14 mouse cellular contexts compared by ENCODE assay signal in the genomic region with DNA sequence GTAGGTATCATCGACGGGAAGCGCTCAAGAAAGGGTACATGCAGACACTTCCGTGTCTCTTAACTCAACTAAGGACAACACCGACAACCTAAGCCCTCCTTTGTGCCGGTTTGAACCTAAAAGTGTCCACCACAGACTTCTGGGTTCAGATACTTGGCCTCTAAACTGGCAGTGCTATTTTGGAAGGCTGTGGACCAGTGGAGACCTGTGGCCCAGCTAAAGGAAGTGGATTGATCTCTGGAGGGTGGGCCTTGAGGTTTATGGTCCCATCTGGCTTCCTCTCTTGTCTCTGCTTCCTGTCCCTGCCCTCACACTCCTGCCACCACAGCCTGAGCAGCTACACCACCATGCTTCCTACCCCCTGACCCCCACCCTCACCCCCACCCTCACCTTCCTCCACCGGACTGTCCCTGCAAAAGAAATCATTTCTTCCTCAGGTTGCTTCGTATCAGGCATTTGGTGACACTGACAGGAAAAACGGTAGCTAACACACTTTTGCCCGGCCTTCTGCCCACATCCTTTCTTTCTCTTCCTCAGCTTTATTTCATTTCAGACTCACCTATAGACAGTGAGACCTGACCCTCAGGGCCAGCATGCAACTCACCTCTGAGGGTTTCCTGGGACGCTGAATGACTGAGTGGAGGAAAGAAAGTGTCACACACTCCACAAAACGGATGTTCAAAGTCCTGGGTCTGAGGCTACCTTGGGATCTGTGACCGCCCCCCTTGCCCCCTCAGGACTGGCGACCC. TPM values are rescaled to one million over a fixed set of nuclear protein-coding genes. Genes with fewer than 3 reads are reported as not detected.
DNase-seq lines count a peak whose midpoint lies in the region; ATAC-seq lines count a peak whose summit lies in the region.
"Had no signal": no experiment of that assay in that cellular context is flagged by ENCODE, and none has a peak within 500 bp of the region (broad histone marks: within the 10 kb centered on the region; RNA-seq: fewer than 3 reads in every experiment).

No protein-coding gene starts in this region.

- H3K4me1 ChIP-seq in liver, embryonic 15.5 days (replicated peaks): peaks cover 21% of the 10 kb centered on the region
- no peaks in the 10 kb centered on the region for H3K4me1 ChIP-seq in forebrain, embryonic 10.5 days
- no peaks in the 10 kb centered on the region for H3K4me1 ChIP-seq in forebrain, embryonic 11.5 days (replicated peaks; ENCODE audit: control insufficient read depth, insufficient read depth, low read length)
- H3K4me1 ChIP-seq: hindbrain, embryonic 15.5 days; neural tube, embryonic 13.5 days; stomach, embryonic 15.5 days had no signal

- H3K9ac ChIP-seq in liver, embryonic 15.5 days: no peak overlapping the region
- no peak overlapping the region for H3K9ac ChIP-seq in forebrain, embryonic 11.5 days (ENCODE audit: low read length)
- H3K9ac ChIP-seq: hindbrain, embryonic 15.5 days; lung, embryonic 14.5 days; neural tube, embryonic 13.5 days; stomach, embryonic 15.5 days had no signal

- H3K4me3 ChIP-seq in liver, embryonic 15.5 days (replicated peaks): no peak overlapping the region
- no peak overlapping the region for H3K4me3 ChIP-seq in forebrain, embryonic 10.5 days
- H3K4me3 ChIP-seq in forebrain, embryonic 11.5 days (ENCODE audit: low read depth, low read length): no peak overlapping the region
- H3K4me3 ChIP-seq: hindbrain, embryonic 15.5 days; neural tube, embryonic 13.5 days; stomach, embryonic 15.5 days had no signal

- no peak overlapping the region for H3K27ac ChIP-seq in liver, embryonic 15.5 days (replicated peaks)
- H3K27ac ChIP-seq in forebrain, embryonic 10.5 days: no peak overlapping the region
- H3K27ac ChIP-seq in forebrain, embryonic 11.5 days (ENCODE audit: low read depth, low read length): no peak overlapping the region
- H3K27ac ChIP-seq: hindbrain, embryonic 15.5 days; neural tube, embryonic 13.5 days; stomach, embryonic 15.5 days had no signal

- DNase-seq in CD4-positive, CD25-positive, alpha-beta regulatory T cell, adult 2 months (ENCODE audit: low read depth, low spot score): peak; percentile 56
- DNase-seq in splenic B cell, adult 2 months (ENCODE audit: low read depth, low spot score): peak; percentile 51
- DNase-seq in forebrain, embryonic 10.5 days (ENCODE audit: extremely low spot score, low spot score): no peak
- DNase-seq in MN1 (ENCODE audit: low spot score): no peak
- DNase-seq in adrenal gland, postnatal 10 days: no peak
- no peak for DNase-seq in forebrain, embryonic 11.5 days (ENCODE audit: low spot score)
- DNase-seq: lung, embryonic 14.5 days had no signal

- H3K9me3 ChIP-seq in liver, embryonic 15.5 days (replicated peaks): no peaks in the 10 kb centered on the region
- no peaks in the 10 kb centered on the region for H3K9me3 ChIP-seq in forebrain, embryonic 10.5 days
- H3K9me3 ChIP-seq in forebrain, embryonic 11.5 days (ENCODE audit: control insufficient read depth, low read length): no peaks in the 10 kb centered on the region
- H3K9me3 ChIP-seq: G1E; hindbrain, embryonic 15.5 days; neural tube, embryonic 13.5 days; stomach, embryonic 15.5 days had no signal

- no peaks in the 10 kb centered on the region for H3K36me3 ChIP-seq in liver, embryonic 15.5 days (replicated peaks)
- no peaks in the 10 kb centered on the region for H3K36me3 ChIP-seq in splenic B cell, adult 2 months (ENCODE audit: control insufficient read depth, insufficient read depth, low read length, poor library complexity, severe bottlenecking)
- H3K36me3 ChIP-seq in forebrain, embryonic 10.5 days (replicated peaks): no peaks in the 10 kb centered on the region
- no peaks in the 10 kb centered on the region for H3K36me3 ChIP-seq in forebrain, embryonic 11.5 days (ENCODE audit: control insufficient read depth, insufficient read depth, low read length)
- H3K36me3 ChIP-seq: G1E; hindbrain, embryonic 15.5 days; neural tube, embryonic 13.5 days; stomach, embryonic 15.5 days had no signal

- no peaks in the 10 kb centered on the region for H3K27me3 ChIP-seq in liver, embryonic 15.5 days
- H3K27me3 ChIP-seq in splenic B cell, adult 2 months (ENCODE audit: control insufficient read depth, insufficient read depth, low read length, poor library complexity, severe bottlenecking): no peaks in the 10 kb centered on the region
- H3K27me3 ChIP-seq in forebrain, embryonic 10.5 days (ENCODE audit: poor library complexity, severe bottlenecking): no peaks in the 10 kb centered on the region
- H3K27me3 ChIP-seq in forebrain, embryonic 11.5 days (ENCODE audit: control insufficient read depth, insufficient read depth, low read length): no peaks in the 10 kb centered on the region
- H3K27me3 ChIP-seq: hindbrain, embryonic 15.5 days; neural tube, embryonic 13.5 days; stomach, embryonic 15.5 days had no signal

- ATAC-seq in activated CD4-positive, CD25-positive, alpha-beta regulatory T cell, adult 4 months: peak; percentile 82
- ATAC-seq in liver, embryonic 15.5 days (ENCODE audit: insufficient read depth): peak; percentile 38
- ATAC-seq in forebrain, embryonic 11.5 days (replicated peaks; ENCODE audit: low FRiP score): no peak

- no peak overlapping the region for H3K4me2 ChIP-seq in liver, embryonic 15.5 days
- H3K4me2 ChIP-seq in forebrain, embryonic 11.5 days (ENCODE audit: low read depth, low read length, severe bottlenecking): no peak overlapping the region
- H3K4me2 ChIP-seq: hindbrain, embryonic 15.5 days; lung, embryonic 14.5 days; midbrain, embryonic 11.5 days; neural tube, embryonic 13.5 days; stomach, embryonic 15.5 days had no signal

- 28% methylated on average over 14 of the region's 14 CpGs for WGBS in liver, embryonic 15.5 days (ENCODE audit: insufficient replicate concordance)
- 89% methylated on average over 14 of the region's 14 CpGs for WGBS in forebrain, embryonic 10.5 days
- 90% methylated on average over 14 of the region's 14 CpGs for WGBS in forebrain, embryonic 11.5 days

RNA-seq across cellular contexts. Expression of a gene that starts 25.7 kb away (rescaled TPM):
- polyA plus RNA-seq in activated CD4-positive, CD25-positive, alpha-beta regulatory T cell, adult 4 months (2017; shearing (Covaris generic)): under 1 TPM; 0.66 to 0.93 TPM
- 4.0 and 4.3 TPM in 2 replicates for polyA plus RNA-seq in liver, embryonic 15.5 days (2015; fragmentation: Nextera tagmentation; extraction: Ambion mirVana)
- 0.87 and 1.2 TPM in 2 replicates for polyA plus RNA-seq in forebrain, embryonic 10.5 days (2016; fragmentation: Nextera tagmentation; extraction: Ambion mirVana)
- 10 to 100 TPM; 13.6 to 13.9 TPM for total RNA-seq in adrenal gland, postnatal 10 days (2021)
- polyA plus RNA-seq in forebrain, embryonic 11.5 days (2014; fragmentation: Nextera tagmentation; extraction: Ambion mirVana): 1.6 and 1.7 TPM in 2 replicates

Comparison
In these comparisons a context has a peak if more than half of its experiments do, and no peak if none do; other contexts are left out.
1. DNase-seq: peak in CD4-positive, CD25-positive, alpha-beta regulatory T cell, adult 2 months (single experiment) and splenic B cell, adult 2 months (single experiment); none in forebrain, embryonic 10.5 days (single experiment), MN1 (single experiment), adrenal gland, postnatal 10 days (single experiment) and forebrain, embryonic 11.5 days (single experiment).